Mouse (Mus musculus) intestine, embryonic 16.5 days (tissue): Measurements from ENCODE around the gene Otulin. TPM values are rescaled to one million over a fixed set of nuclear protein-coding genes. Genes with fewer than 3 reads are reported as not detected.

Source experiments
- ATAC-seq: fragments of 200-750 bp; cut with Nextera tagmentation; 2 replicates; pipeline ENCODE4 v1.8.0; 2017; ENCODE audit warnings: moderate TSS enrichment, moderate library complexity
- H3K27ac ChIP-seq: fragments of 300-500 bp; sonication (generic); 2 replicates; pipeline ENCODE4 v1.5.1; 2014; ENCODE audit warnings: mild to moderate bottlenecking, low read length
- H3K27me3 ChIP-seq: fragments of 300-500 bp; sonication (generic); replicated peaks from 2 replicates; pipeline ENCODE4 v1.6.1; 2014; ENCODE audit warnings: low read length, control low read depth, mixed read lengths; ENCODE audit not compliant: control insufficient read depth, insufficient read depth
- H3K36me3 ChIP-seq: fragments of 300-500 bp; sonication (generic); 2 replicates; pipeline ENCODE4 v1.6.1; 2014; ENCODE audit warnings: low read length, control low read depth; ENCODE audit not compliant: control insufficient read depth, insufficient read depth
- H3K4me1 ChIP-seq: fragments of 300-500 bp; sonication (generic); 2 replicates; pipeline ENCODE4 v1.6.1; 2014; ENCODE audit warnings: low read length, control low read depth, mixed read lengths; ENCODE audit not compliant: control insufficient read depth, insufficient read depth
- H3K4me2 ChIP-seq: fragments of 300-500 bp; sonication (generic); 2 replicates; pipeline ENCODE4 v1.6.1; 2014; ENCODE audit warnings: low read depth, low read length, control low read depth
- H3K4me3 ChIP-seq: fragments of 300-500 bp; sonication (generic); 2 replicates; pipeline ENCODE4 v1.5.1; 2014; ENCODE audit warnings: mild to moderate bottlenecking, low read length
- H3K9ac ChIP-seq: fragments of 300-500 bp; sonication (generic); 2 replicates; pipeline ENCODE4 v1.6.1; 2014; ENCODE audit warnings: low read depth, low read length
- H3K9me3 ChIP-seq: fragments of 300-500 bp; sonication (generic); 2 replicates; pipeline ENCODE4 v1.6.1; 2016; ENCODE audit warnings: low read length, control low read depth; ENCODE audit not compliant: control insufficient read depth
- WGBS: fragments of 180-500 bp; shearing (Covaris S2); extraction: QIAGEN DNeasy Blood & Tissue Kit; methylation state at CpG from one replicate; pipeline ENCODE4 v1.1.7; 2014; 5-methylcytosine and 5-hydroxymethylcytosine counted together
- polyA plus RNA-seq: library from polyadenylated mRNA; unstranded; fragments of >200 nt; fragmentation: Nextera tagmentation; extraction: Ambion mirVana; gene quantifications from 2 replicates; pipeline ENCODE4 v1.2.1, GENCODE M21; 2015

Otulin gene
- polyA plus RNA-seq, 1 experiment from 2014 or later: 4.7 TPM

- Histone ChIP-seq H3K9ac (no peak overlapping the region), H3K36me3 (peaks cover 4% of the 10 kb centered on the region), H3K27ac (no peak overlapping the region), H3K4me2 (no peak overlapping the region), H3K27me3 (no peaks in the 10 kb centered on the region), H3K4me3 (no peak overlapping the region), H3K4me1 (no peaks in the 10 kb centered on the region), H3K9me3 (no peaks in the 10 kb centered on the region)
- ATAC-seq: no peak
- WGBS: 90% methylated on average over 3 of the region's 3 CpGs
Measured at GRCm38 (mm10) chr15:27582428-27582827, 48.1 kb downstream of the Otulin start.

GRCm38 (mm10) chr15:27581640-27582039 lies 48.9 kb downstream of the Otulin start:
- Histone ChIP-seq H3K36me3 (peaks cover 4% of the 10 kb centered on the region), H3K4me1 (no peaks in the 10 kb centered on the region), H3K27ac (no peak overlapping the region), H3K27me3 (no peaks in the 10 kb centered on the region), H3K4me3 (no peak overlapping the region), H3K9me3 (no peaks in the 10 kb centered on the region), H3K4me2 (no peak overlapping the region), H3K9ac (no peak overlapping the region)
- 74% methylated on average over 3 of the region's 3 CpGs for WGBS
- ATAC-seq: no peak

- Histone ChIP-seq H3K4me1 (no peaks in the 10 kb centered on the region), H3K4me3 (no peak overlapping the region), H3K36me3 (peaks cover 4% of the 10 kb centered on the region), H3K9me3 (no peaks in the 10 kb centered on the region), H3K9ac (no peak overlapping the region), H3K27me3 (no peaks in the 10 kb centered on the region), H3K4me2 (no peak overlapping the region), H3K27ac (no peak overlapping the region)
- no peak for ATAC-seq
- WGBS: 91% methylated on average over 2 of the region's 2 CpGs
Measured at GRCm38 (mm10) chr15:27580771-27581170, 49.7 kb downstream of the Otulin start.

DNA sequence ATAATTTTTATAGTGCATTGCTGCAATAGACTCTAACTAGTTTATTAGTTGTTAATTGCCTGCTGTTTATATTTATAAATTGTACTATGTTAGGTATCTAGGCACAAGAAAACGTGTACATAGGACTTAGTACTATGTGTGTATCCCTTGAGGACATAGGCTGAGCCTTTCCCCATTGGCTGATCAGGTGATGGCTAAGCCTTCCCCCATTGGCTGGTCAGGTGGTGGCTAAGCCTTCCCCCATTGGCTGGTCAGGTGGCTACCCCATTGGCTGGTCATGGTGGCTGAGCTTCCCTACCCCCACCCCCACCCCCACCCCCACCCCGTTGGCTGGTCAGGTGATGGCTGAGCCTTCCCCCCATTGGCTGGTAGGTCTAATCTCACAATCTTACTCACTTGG lies 50.6 kb downstream of the Otulin start:
- Histone ChIP-seq H3K4me1 (no peaks in the 10 kb centered on the region), H3K4me2 (no peak overlapping the region), H3K27me3 (no peaks in the 10 kb centered on the region), H3K27ac (no peak overlapping the region), H3K9ac (no peak overlapping the region), H3K4me3 (no peak overlapping the region), H3K36me3 (peaks cover 4% of the 10 kb centered on the region), H3K9me3 (no peaks in the 10 kb centered on the region)
- no peak for ATAC-seq
- 76% methylated on average over 2 of the region's 2 CpGs for WGBS

GRCm38 (mm10) chr15:27578918-27579317 lies 51.6 kb downstream of the Otulin start:
- no peak overlapping the region for H3K4me3 ChIP-seq
- WGBS: 85% methylated on average over 6 of the region's 6 CpGs
- H3K27ac ChIP-seq: no peak overlapping the region
- H3K9ac ChIP-seq: no peak overlapping the region
- ATAC-seq: no peak
- peaks cover 4% of the 10 kb centered on the region for H3K36me3 ChIP-seq
- H3K4me2 ChIP-seq: no peak overlapping the region
- H3K4me1 ChIP-seq: no peaks in the 10 kb centered on the region
- no peaks in the 10 kb centered on the region for H3K9me3 ChIP-seq
- no peaks in the 10 kb centered on the region for H3K27me3 ChIP-seq

DNA sequence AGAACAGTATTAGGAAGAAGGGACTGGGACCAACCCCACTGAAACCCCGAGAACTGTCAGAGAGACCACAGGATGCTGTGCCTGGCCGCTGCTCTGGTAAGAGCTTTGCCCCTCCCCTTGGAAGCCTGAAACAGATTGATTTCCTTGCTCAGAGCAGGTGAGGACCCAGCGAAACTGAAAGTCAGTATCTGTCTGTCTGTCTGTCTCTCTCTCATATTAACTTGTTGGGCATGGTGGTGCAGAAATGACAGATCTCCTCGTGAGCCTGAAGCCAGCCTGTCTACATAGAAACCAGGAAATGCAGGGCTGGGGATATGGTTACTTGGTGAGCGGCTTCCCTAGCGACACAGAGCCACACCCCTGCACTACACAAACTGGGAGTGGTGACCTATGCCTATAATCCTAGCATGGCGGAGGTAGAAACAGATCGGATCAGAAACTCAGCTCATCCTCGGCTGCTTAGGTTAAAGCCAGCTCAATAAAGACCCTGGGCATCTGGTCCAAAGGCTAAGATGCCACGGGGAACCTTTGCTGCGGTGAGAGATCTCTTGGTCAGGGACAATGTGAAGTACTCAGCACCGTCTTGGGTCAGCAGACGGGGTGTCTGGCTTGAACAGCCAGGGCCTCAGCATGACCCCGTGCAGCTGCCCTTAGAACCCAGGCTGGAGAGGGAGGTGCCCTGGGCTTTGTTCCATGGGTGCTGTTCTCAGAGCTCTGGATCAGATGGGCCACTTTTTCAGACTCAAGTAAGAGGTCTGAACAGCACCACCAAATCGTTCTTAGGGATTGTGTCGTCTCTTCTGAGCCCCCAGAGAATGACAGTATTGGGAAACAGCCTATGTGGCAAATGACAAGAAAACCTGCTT lies 52.3 kb downstream of the Otulin start:
- Histone ChIP-seq H3K27me3 (no peaks in the 10 kb centered on the region), H3K4me1 (no peaks in the 10 kb centered on the region), H3K27ac (no peak overlapping the region), H3K4me2 (no peak overlapping the region), H3K9me3 (no peaks in the 10 kb centered on the region), H3K36me3 (no peaks in the 10 kb centered on the region), H3K4me3 (no peak overlapping the region), H3K9ac (no peak overlapping the region)
- peak; percentile 76 for ATAC-seq
- 72% methylated on average over 16 of the region's 16 CpGs for WGBS

- H3K9me3 ChIP-seq: no peaks in the 10 kb centered on the region
- no peak overlapping the region for H3K9ac ChIP-seq
- H3K4me2 ChIP-seq: no peak overlapping the region
- ATAC-seq: no peak
- WGBS: 83% methylated on average over 1 of the region's 1 CpGs
- no peak overlapping the region for H3K27ac ChIP-seq
- no peaks in the 10 kb centered on the region for H3K4me1 ChIP-seq
- no peak overlapping the region for H3K4me3 ChIP-seq
- H3K36me3 ChIP-seq: no peaks in the 10 kb centered on the region
- H3K27me3 ChIP-seq: no peaks in the 10 kb centered on the region
Measured at GRCm38 (mm10) chr15:27576886-27577285, 53.6 kb downstream of the Otulin start.

GRCm38 (mm10) chr15:27575932-27576331 lies 54.6 kb downstream of the Otulin start:
- 76% methylated on average over 3 of the region's 3 CpGs for WGBS

GRCm38 (mm10) chr15:27574992-27575781 lies 55.3 kb downstream of the Otulin start:
- 81% methylated on average over 8 of the region's 8 CpGs for WGBS
- H3K9me3 ChIP-seq: no peaks in the 10 kb centered on the region

More at GRCm38 (mm10) chr15:27575932-27576331, 54.6 kb downstream of the Otulin start:
- no peaks in the 10 kb centered on the region for H3K27me3 ChIP-seq
- no peak overlapping the region for H3K4me2 ChIP-seq
- no peak overlapping the region for H3K9ac ChIP-seq
- no peaks in the 10 kb centered on the region for H3K9me3 ChIP-seq
- H3K36me3 ChIP-seq: no peaks in the 10 kb centered on the region
- H3K4me1 ChIP-seq: no peaks in the 10 kb centered on the region
- no peak overlapping the region for H3K27ac ChIP-seq
- H3K4me3 ChIP-seq: no peak overlapping the region
- no peak for ATAC-seq

More at GRCm38 (mm10) chr15:27574992-27575781, 55.3 kb downstream of the Otulin start:
- no peaks in the 10 kb centered on the region for H3K36me3 ChIP-seq
- H3K4me3 ChIP-seq: no peak overlapping the region
- H3K27ac ChIP-seq: no peak overlapping the region
- no peaks in the 10 kb centered on the region for H3K4me1 ChIP-seq
- H3K4me2 ChIP-seq: no peak overlapping the region
- H3K9ac ChIP-seq: no peak overlapping the region
- no peak for ATAC-seq
- no peaks in the 10 kb centered on the region for H3K27me3 ChIP-seq
